Mouse (Mus musculus): Measurements from ENCODE around the gene Tns3. TPM values are rescaled to one million over a fixed set of nuclear protein-coding genes. Genes with fewer than 3 reads are reported as not detected.
"Not testable (repeated sequence)": the region's sequence is repeated elsewhere in the genome, so short reads cannot be mapped to it uniquely, and the experiment has no call there.

Gene Tns3
- polyA plus RNA-seq, 2 experiments from 2014 or later = 0.06 to 0.09 TPM

GRCm38 (mm10) chr11:8644272-8644671 is 20.1 kb downstream of the Tns3 start:
- no peak for ATAC-seq

- no peak for ATAC-seq
Observed at GRCm38 (mm10) chr11:8641634-8642277, 22.6 kb downstream of the Tns3 start.

- no peak for ATAC-seq
Observed at GRCm38 (mm10) chr11:8639726-8640125, 24.6 kb downstream of the Tns3 start.

GRCm38 (mm10) chr11:8639007-8639718 is 25.2 kb downstream of the Tns3 start:
- ATAC-seq = no peak

GRCm38 (mm10) chr11:8637469-8638447 is 26.6 kb downstream of the Tns3 start:
- no peak for ATAC-seq

- no peak for ATAC-seq
Observed at GRCm38 (mm10) chr11:8636680-8637079, 27.7 kb downstream of the Tns3 start.

GRCm38 (mm10) chr11:8635778-8636177 is 28.6 kb downstream of the Tns3 start:
- no peak for ATAC-seq

GRCm38 (mm10) chr11:8634728-8635410 is 29.5 kb downstream of the Tns3 start:
- ATAC-seq = no peak

- ATAC-seq = no peak
Observed at GRCm38 (mm10) chr11:8632163-8632562, 32.2 kb downstream of the Tns3 start.

- no peak for ATAC-seq
Observed at GRCm38 (mm10) chr11:8629862-8630390, 34.4 kb downstream of the Tns3 start.

GRCm38 (mm10) chr11:8629326-8629725 is 35.0 kb downstream of the Tns3 start:
- ATAC-seq = no peak

- ATAC-seq = no peak
Observed at GRCm38 (mm10) chr11:8628846-8629253, 35.5 kb downstream of the Tns3 start.

GRCm38 (mm10) chr11:8627156-8627555 is 37.2 kb downstream of the Tns3 start:
- no peak for ATAC-seq

- no peak for ATAC-seq
Observed at GRCm38 (mm10) chr11:8626715-8627114, 37.6 kb downstream of the Tns3 start.

GRCm38 (mm10) chr11:8625915-8626604 is 38.3 kb downstream of the Tns3 start:
- ATAC-seq = no peak

GRCm38 (mm10) chr11:8625451-8625850 is 38.9 kb downstream of the Tns3 start:
- no peak for ATAC-seq

- ATAC-seq = no peak
Observed at GRCm38 (mm10) chr11:8624179-8624886, 40.0 kb downstream of the Tns3 start.

- ATAC-seq = no peak
Observed at GRCm38 (mm10) chr11:8623852-8624178, 40.5 kb downstream of the Tns3 start.

GRCm38 (mm10) chr11:8622668-8623067 is 41.7 kb downstream of the Tns3 start:
- ATAC-seq = no peak

- not testable (repeated sequence) for ATAC-seq
Observed at GRCm38 (mm10) chr11:8619111-8619510, 45.2 kb downstream of the Tns3 start.

- no peak for ATAC-seq
Observed at GRCm38 (mm10) chr11:8618301-8618700, 46.0 kb downstream of the Tns3 start.
